Mouse (Mus musculus) small intestine, adult 10 weeks (tissue): ENCODE results near the gene Casc4. TPM values are rescaled to one million over a fixed set of nuclear protein-coding genes. Genes with fewer than 3 reads are reported as not detected.

Experiments
- polyA plus RNA-seq: library from polyadenylated mRNA; stranded (reverse); fragments of 350-450 nt; fragmentation: Illumina TruSeq; extraction: RNeasy Lipid Tissue Mini Kit (QIAGEN cat#74804); gene quantifications from one replicate; pipeline ENCODE4 v1.2.3, GENCODE M21; 2014; ENCODE audit warnings: low replicate concordance

Gene Casc4
- polyA plus RNA-seq: 13.0 TPM

DNA sequence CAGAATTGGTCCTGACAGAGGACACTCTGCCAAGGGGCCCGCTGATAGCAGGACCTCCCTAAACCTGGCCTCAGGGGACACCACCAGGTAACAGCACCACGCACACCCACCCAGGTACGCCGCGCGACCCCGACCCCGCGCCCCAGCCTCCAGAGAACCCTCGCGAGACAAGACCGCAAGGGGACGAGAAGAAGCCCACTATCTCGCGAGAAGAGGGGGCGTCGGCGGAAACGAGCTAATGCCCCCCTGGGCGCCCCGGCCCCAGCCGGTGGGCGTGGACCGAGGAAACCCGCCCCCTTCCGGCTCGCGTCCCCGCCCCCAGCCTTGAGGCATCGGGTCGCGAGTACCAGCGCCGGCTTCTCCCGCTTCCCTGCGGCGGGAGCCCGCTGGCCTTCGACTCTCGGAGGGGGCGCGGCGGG lies at the start of gene Casc4:
Casc4 (plus strand) TSS at position 339 of the 419 bp plus-strand sequence.

DNA sequence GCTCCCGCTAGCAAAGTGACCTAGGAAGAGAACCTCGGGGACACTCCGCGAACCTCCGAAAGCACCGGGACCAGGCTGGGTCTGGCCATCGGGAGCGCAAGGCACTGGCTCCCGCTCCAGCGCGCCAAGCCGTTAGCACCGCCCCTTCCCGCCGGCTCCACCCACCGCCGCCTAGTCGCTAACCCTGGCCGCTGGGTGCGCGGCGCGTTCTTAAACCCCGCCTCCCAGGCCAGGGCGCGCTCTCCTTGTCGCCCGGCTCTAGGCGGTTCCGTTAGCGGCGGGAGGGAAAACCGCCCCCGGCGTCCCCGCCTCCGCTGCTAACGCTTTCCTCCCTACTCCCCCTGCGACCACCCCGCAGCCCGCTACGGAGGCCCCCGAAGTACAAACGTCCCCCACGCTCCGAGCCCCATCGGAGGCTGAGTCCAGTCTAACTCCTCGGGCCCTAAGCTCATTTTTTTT lies 89.0 kb downstream of the Casc4 start, which contains the start of the genes Ctdspl2 and Mageb3:
Ctdspl2 (plus strand) TSS at position 237 of the 459 bp plus-strand sequence.
Mageb3 (minus strand) TSS at position 328 of the 459 bp plus-strand sequence.

Other genes with a start within 250 kb of the Casc4 start
- 0.41 TPM for gene Frmd5, start 59.9 kb upstream of the Casc4 start, polyA plus RNA-seq
- gene Ctdspl2, start 89.0 kb downstream of the Casc4 start, polyA plus RNA-seq: 37.2 TPM
- gene Mageb3, start 89.1 kb downstream of the Casc4 start, polyA plus RNA-seq: not detected
- gene Eif3j1, start 161.6 kb downstream of the Casc4 start, polyA plus RNA-seq: 62.7 TPM